Mouse (Mus musculus): ENCODE results near the gene Cinp. TPM values are rescaled to one million over a fixed set of nuclear protein-coding genes. Genes with fewer than 3 reads are reported as not detected.
A peak's percentile ranks its signal among the peaks of the same experiment; 100 is the strongest.

Gene Cinp
- polyA plus RNA-seq, 1 experiment from 2014 or later, result 67.3 TPM

DNA sequence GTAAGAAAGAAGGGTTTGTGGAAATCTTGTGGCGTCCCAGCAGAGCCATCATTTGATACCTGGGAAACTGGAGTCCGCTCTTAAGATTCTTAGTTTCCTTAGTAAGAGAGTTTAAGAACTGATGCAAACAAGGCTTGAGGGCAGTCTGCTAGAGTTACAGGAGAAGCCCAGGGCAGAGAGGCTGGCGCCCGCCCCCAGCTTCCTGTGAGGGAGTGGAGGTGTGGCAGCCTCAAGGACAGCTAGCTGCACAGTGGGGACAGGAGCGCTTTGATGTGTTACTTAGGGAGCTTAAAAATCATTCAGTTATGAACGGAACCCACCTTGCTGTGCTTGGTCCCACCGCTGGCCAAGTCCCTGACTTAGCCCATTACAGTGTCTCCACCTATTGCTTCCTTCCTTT, 31.7 kb downstream of the Cinp start:
- no peak overlapping the region for H3K27ac ChIP-seq
- ATAC-seq (ENCODE audit: low FRiP score), result no peak
- no peak overlapping the region for H3K4me2 ChIP-seq
- no peak overlapping the region for H3K9ac ChIP-seq
- H3K4me1 ChIP-seq (replicated peaks), result peaks cover 3% of the 10 kb centered on the region; the same call in 1 of the 2 replicates
- no peaks in the 10 kb centered on the region for H3K27me3 ChIP-seq
- no peaks in the 10 kb centered on the region for H3K9me3 ChIP-seq
- H3K36me3 ChIP-seq, result peaks cover 47% of the 10 kb centered on the region
- no peak overlapping the region for H3K4me3 ChIP-seq
- WGBS, result 88% methylated on average over 7 of the region's 7 CpGs

GRCm38 (mm10) chr12:110854786-110855737, 33.9 kb downstream of the Cinp start:
- no peak for ATAC-seq (ENCODE audit: low FRiP score)
- 88% methylated on average over 32 of the region's 32 CpGs for WGBS
- Histone ChIP-seq H3K4me1 (replicated peaks) (peaks cover 10% of the 10 kb centered on the region), H3K27ac (no peak overlapping the region), H3K36me3 (peaks cover 32% of the 10 kb centered on the region), H3K4me2 (no peak overlapping the region), H3K4me3 (no peak overlapping the region), H3K27me3 (no peaks in the 10 kb centered on the region), H3K9me3 (no peaks in the 10 kb centered on the region), H3K9ac (no peak overlapping the region)

DNA sequence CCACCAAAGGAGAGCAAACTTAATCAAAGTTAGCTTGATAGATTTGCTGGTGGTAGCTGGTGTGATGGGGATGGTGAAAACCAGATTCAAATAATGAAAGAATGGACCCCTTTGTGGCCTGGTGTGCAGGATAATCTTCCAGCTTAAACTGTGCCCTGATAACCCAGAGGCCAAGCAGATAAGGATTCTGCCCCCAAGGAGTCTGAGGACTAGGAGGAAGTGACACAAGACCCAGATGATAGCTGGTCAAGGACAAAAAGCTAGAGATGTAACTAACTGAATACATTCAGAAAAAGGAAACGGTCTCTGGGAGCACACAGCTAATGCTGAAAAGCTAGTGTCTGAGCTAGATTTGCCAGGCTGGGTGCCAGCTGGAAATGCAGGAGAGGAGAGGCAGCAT, 37.0 kb downstream of the Cinp start:
- Histone ChIP-seq H3K9me3 (no peaks in the 10 kb centered on the region), H3K27ac (no peak overlapping the region), H3K4me1 (replicated peaks) (peaks cover 14% of the 10 kb centered on the region), H3K4me2 (no peak overlapping the region), H3K36me3 (peaks cover 18% of the 10 kb centered on the region), H3K9ac (no peak overlapping the region), H3K4me3 (no peak overlapping the region), H3K27me3 (peaks cover 3% of the 10 kb centered on the region)
- 78% methylated on average over 1 of the region's 1 CpGs for WGBS
- no peak for ATAC-seq (ENCODE audit: low FRiP score)

GRCm38 (mm10) chr12:110851414-110851813, 37.5 kb downstream of the Cinp start:
- Histone ChIP-seq H3K27me3 (peaks cover 8% of the 10 kb centered on the region), H3K36me3 (peaks cover 14% of the 10 kb centered on the region), H3K27ac (no peak overlapping the region), H3K9ac (peak overlapping the region; percentile 95), H3K4me3 (peak overlapping the region; percentile 83), H3K9me3 (no peaks in the 10 kb centered on the region), H3K4me1 (replicated peaks) (peaks cover 14% of the 10 kb centered on the region), H3K4me2 (peak overlapping the region; percentile 73)
- 83% methylated on average over 12 of the region's 12 CpGs for WGBS
- ATAC-seq (ENCODE audit: low FRiP score), result no peak

- no peak for ATAC-seq (ENCODE audit: low FRiP score)
- H3K9me3 ChIP-seq, result no peaks in the 10 kb centered on the region
- peaks cover 10% of the 10 kb centered on the region for H3K36me3 ChIP-seq
- H3K4me3 ChIP-seq, result peak overlapping the region; percentile 83
- 0 out of 2 replicates have a peak overlapping the region, but pooled peaks have one; percentile 60 for H3K27ac ChIP-seq
- H3K4me2 ChIP-seq, result peak overlapping the region; percentile 73
- H3K4me1 ChIP-seq (replicated peaks), result peaks cover 17% of the 10 kb centered on the region
- H3K9ac ChIP-seq, result peak overlapping the region; percentile 95
- peaks cover 13% of the 10 kb centered on the region for H3K27me3 ChIP-seq
- 14% methylated on average over 9 of the region's 9 CpGs for WGBS
Observed at GRCm38 (mm10) chr12:110850929-110851256, 38.1 kb downstream of the Cinp start.

DNA sequence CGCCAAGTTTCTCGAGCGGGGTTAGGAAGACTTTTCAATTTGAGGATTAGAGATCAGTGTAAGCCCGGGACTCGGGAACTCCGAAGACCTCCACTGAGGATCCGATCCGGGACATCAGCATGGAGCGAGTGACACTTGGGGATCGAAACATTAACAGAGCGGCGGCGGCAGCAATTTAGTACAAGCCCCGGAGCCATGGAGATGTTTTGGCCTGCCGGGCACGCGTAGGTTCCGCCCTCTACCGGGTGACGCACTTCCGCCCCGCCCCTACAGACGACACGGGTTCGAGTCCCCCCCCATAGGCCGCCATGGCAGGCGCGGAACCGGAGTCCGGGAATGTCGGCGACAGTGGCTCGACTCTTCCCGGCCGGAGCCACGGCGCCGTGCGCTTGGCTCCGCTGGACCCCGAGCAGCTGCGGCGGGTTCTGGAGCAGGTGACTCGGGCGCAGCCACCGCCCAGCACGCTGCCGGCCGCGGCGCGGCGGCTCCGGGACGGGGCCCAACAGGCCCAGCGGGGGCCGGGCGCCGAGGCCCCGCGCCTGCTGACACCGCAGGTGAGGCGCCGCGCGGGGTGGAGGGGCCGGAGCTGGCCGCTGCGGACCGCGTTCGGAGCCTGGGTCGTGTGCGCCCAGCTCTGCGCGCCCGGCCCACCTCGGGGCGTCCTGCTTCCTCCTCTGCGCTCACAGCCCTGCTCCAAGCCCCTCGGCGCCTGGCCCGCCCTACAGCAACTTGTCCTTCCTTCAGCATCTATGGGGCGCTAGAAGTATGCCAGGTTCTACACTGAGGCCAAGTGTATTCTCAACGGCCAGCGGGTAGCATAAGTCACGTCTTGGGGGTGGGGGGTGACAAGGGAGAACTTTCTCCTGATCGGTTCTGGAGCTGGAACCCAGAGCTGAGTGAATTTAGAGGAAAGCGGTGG, 38.7 kb downstream of the Cinp start, which contains the start of gene Zfp839:
Gene Zfp839 (plus strand): TSS at position 244 of the 919 bp plus-strand sequence.
- ATAC-seq (ENCODE audit: low FRiP score), result peak; percentile 87
- H3K4me3 ChIP-seq, result peak within 1 kb of the TSS; percentile 83
- no peaks in the 10 kb centered on the region for H3K9me3 ChIP-seq
- peak within 1 kb of the TSS; percentile 60 for H3K27ac ChIP-seq
- peak within 1 kb of the TSS; percentile 73 for H3K4me2 ChIP-seq
- H3K4me1 ChIP-seq (replicated peaks), result peaks cover 24% of the 10 kb centered on the region
- peaks cover 20% of the 10 kb centered on the region for H3K27me3 ChIP-seq
- H3K9ac ChIP-seq, result peak within 1 kb of the TSS; percentile 95
- H3K36me3 ChIP-seq, result peaks cover 3% of the 10 kb centered on the region
- under 1% methylated on average over 67 of the region's 89 CpGs for WGBS

GRCm38 (mm10) chr12:110846191-110846765, 42.7 kb downstream of the Cinp start:
- H3K4me1 ChIP-seq (replicated peaks), result peaks cover 36% of the 10 kb centered on the region
- H3K27me3 ChIP-seq, result peaks cover 36% of the 10 kb centered on the region
- no peak overlapping the region for H3K27ac ChIP-seq
- no peaks in the 10 kb centered on the region for H3K36me3 ChIP-seq
- no peaks in the 10 kb centered on the region for H3K9me3 ChIP-seq
- peak overlapping the region; percentile 43; the same call in 1 of the 2 replicates for H3K4me3 ChIP-seq
- peak overlapping the region; percentile 49; the same call in 1 of the 2 replicates for H3K9ac ChIP-seq
- WGBS, result 65% methylated on average over 6 of the region's 6 CpGs
- ATAC-seq (ENCODE audit: low FRiP score), result no peak
- peak overlapping the region; percentile 59 for H3K4me2 ChIP-seq

DNA sequence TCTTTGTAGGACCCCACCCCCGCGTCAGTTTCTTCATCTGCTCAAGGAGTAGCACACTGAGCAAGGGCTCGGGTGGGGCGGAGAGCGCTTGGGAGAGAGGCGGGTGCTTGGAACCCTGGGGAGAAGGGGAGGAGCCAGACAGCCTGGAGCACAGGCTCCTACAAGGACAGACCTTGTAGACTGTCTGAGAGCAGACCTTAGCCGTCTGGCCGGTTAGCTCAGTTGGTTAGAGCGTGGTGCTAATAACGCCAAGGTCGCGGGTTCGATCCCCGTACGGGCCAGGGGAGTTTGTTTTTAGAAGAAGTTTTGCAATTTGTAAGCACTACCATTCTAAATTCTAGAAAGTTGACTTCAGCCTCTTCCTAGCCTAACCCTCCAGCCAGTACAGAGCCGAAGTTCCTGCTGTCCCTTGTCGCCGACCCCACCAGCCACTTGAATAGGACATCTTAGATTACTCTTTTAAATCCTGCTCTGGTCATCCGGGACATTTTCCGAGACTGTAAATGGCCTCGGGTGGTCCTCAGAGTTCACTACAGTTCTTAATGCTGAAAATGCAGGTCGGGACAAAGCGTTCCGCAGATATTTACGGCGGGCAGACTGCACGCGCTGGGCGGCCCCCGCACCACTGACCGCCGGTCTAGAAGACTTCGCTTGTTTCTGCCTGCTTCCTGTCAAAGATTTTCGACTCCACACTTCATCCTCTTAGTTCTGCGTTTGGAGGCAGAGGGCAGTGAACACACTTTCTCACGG, 43.6 kb downstream of the Cinp start:
- under 1% methylated on average over 36 of the region's 36 CpGs for WGBS
- 0 out of 2 replicates have a peak overlapping the region, but pooled peaks have one; percentile 8 for H3K27ac ChIP-seq

DNA sequence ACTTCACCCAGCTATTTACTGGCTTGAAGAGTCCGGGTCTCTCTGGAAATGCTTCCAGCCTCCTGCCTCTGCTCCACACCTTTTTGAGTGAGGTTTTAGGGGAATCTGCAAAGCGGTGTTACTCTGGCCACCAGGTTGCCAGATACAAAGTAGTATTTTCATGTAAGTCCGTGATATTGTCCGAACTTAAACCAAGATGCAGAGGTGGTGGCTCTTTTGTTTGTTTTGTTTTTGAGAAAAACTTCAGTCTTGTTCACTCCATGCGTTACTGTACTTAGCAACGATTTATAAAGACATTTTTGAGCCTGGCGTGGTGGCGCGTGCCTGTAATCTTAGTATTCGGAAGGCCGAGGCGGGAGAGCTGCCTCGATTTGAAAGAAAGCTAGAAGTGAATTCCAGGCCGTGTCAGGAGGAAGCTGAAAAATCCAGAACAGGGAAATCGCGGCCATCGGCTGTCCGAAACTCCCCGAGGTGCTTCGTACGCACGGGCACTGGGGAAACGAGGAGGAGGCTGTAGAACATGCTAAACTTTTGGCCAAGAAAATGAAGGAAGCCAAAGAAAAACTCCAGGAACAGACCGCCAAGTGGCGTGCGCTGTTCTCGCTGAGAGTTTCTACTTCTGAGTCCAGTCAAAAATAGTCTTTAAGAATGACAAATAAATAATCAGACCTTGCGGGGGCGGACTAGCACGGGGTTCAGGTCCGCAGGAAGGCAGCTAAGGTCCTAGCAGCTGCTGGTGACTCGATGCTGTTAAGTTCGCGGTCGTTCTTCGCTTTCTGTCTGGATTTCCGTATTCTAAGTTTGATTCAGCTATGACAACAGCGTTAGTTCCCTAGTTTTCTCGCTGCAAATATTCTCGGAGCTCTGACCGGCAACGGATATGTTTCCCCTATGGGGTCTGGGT, 44.5 kb downstream of the Cinp start:
- H3K4me1 ChIP-seq (replicated peaks), result peaks cover 33% of the 10 kb centered on the region
- peaks cover 36% of the 10 kb centered on the region for H3K27me3 ChIP-seq
- peak overlapping the region; percentile 65 for H3K9ac ChIP-seq
- H3K9me3 ChIP-seq, result no peaks in the 10 kb centered on the region
- H3K4me3 ChIP-seq, result peak overlapping the region; percentile 43
- no peaks in the 10 kb centered on the region for H3K36me3 ChIP-seq
- ATAC-seq (ENCODE audit: low FRiP score), result no peak
- H3K4me2 ChIP-seq, result peak overlapping the region; percentile 59
- H3K27ac ChIP-seq, result no peak overlapping the region
- WGBS, result 1% methylated on average over 42 of the region's 42 CpGs

More for the DNA sequence above, 43.6 kb downstream of the Cinp start:
- no peaks in the 10 kb centered on the region for H3K36me3 ChIP-seq
- H3K9ac ChIP-seq, result peak overlapping the region; percentile 65
- peak overlapping the region; percentile 59 for H3K4me2 ChIP-seq
- peaks cover 29% of the 10 kb centered on the region for H3K4me1 ChIP-seq (replicated peaks)
- H3K9me3 ChIP-seq, result no peaks in the 10 kb centered on the region
- peak; percentile 44; the same call in 1 of the 2 replicates for ATAC-seq (ENCODE audit: low FRiP score)
- peak overlapping the region; percentile 43 for H3K4me3 ChIP-seq
- H3K27me3 ChIP-seq, result peaks cover 36% of the 10 kb centered on the region

DNA sequence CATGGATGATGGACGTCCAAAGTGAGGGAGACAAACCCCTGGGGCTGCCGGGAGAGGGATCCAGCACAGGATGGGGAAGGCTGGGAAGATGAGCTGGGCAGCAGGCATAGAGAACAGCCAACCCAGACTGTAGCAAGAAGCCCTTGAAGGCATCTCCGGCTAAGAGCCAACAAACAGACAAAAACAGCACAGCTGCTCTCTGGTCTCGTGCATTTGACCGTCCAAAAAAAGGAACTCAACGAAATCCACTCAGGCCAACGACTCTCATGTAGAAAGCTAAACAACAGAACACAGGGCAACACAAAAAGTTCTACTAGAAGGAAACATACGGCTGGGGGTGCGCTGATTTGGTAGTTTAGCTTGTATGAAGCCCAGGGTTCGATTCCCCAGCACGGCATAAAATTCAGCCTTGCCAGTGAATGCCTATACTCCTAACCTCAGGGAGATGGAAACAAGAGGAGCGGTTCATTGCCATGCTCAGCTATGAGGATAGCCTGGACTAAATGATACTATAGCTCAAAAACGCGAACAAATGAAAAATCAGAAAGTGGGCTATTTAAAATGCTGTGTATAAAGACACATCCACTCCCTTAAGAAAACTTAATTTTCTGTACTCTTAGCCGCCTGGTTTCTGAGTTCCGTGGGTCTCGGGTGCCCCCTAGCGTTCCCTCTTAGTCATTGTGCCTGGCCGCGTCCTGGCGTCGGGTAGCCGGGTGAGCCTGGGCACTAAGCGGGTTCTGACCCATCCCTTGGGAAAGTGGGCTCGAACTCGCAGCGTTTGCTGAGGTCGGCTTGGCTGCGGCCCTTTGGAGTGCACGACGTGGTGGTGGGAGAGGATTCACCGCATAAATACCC, 45.5 kb downstream of the Cinp start:
- no peak for ATAC-seq (ENCODE audit: low FRiP score)
- no peaks in the 10 kb centered on the region for H3K9me3 ChIP-seq
- H3K27me3 ChIP-seq, result peaks cover 36% of the 10 kb centered on the region
- peak overlapping the region; percentile 43 for H3K4me3 ChIP-seq
- no peak overlapping the region for H3K27ac ChIP-seq
- H3K4me2 ChIP-seq, result peak overlapping the region; percentile 59
- peak overlapping the region; percentile 65 for H3K9ac ChIP-seq
- no peaks in the 10 kb centered on the region for H3K36me3 ChIP-seq
- 20% methylated on average over 32 of the region's 32 CpGs for WGBS
- peaks cover 33% of the 10 kb centered on the region for H3K4me1 ChIP-seq (replicated peaks)
